Mouse (Mus musculus) liver, adult (tissue): ENCODE measurements around the gene Retreg3.
A peak's percentile ranks its signal among the peaks of the same experiment; 100 is the strongest.

Experiments used
- GATA4 ChIP-seq: IDR thresholded peaks from 2 replicates; pipeline ENCODE4 v1.6.1; 2014; ENCODE audit warnings: mild to moderate bottlenecking, low read length; ENCODE audit not compliant: insufficient replicate concordance

The Retreg3 gene

DNA sequence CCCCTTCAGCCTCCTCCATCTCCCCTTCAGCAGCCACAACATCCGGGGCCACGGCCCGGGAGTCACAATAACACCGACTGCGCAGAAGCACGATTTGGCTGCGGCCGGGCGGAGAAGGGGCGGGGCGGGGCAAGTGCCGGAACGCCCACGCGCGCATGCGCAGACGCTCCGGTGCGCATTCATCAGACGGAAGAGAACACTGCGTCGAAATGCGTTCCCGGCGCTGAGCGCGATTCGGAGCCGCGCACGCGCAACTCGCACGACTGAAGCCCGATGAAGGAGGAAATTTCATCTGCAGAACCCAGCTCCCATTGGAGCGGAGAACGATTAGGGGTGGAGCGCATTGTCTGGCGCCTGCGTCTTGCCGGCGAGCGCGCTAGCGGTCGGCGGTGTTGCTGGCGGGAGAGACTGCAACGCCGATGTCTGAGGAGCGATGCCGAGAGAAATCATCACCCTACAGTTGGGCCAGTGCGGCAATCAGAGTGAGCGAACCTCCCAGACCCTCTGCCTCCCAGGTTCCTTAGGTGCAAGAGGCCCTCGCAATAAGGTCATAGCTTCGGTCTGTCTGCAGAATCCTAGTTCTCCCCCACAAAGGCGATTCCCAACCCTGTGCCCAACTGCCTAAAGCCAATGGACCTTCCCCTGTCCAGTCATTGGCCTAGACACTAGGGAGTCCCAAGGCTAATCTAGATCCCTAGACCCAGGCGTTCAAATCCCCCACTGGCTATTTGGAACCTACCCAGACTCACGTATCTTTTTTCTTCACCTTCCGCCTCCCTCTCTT is at the start of gene Retreg3, which contains the start of gene Tubg1:
Gene Retreg3 (minus strand): TSS at position 133 of the 784 bp plus-strand sequence.
Gene Tubg1 (plus strand): TSS at position 178 of the 784 bp plus-strand sequence.
- peak; percentile 75; the same call in 1 of the 2 replicates for TF ChIP-seq GATA4

DNA sequence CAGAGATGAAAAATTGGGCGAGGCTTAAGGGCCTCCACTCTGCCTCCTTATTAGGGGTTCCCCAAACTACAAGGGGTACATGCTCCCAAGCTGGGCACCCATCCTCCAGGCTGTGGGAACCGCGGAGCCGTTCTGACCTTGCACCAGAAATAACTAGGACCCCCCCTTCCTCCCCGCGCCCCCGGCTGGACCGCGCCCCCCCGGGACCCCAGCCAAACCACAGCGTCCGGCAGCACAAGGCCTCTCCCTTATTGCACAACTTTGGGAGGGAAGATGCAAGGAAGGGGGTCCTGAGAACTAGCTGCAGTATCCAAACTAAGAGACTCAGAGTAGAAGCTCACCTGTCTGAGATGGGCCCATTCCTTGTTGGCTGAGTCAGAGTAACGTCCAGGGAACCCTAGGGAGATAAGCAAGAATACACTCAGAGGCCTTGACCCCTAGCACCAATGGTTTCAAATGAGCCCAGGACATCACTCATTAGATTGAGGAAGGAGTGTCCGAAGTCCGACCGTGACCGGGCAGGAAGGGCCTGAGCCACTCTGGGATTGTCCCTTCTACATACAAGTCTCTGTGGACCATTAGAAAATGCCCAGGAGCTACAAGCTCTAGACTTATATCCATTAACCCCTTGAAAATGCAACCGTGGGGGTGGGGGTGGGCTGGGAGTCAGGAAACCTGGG is 48.7 kb upstream of the Retreg3 start:
- TF ChIP-seq GATA4: no peak

DNA sequence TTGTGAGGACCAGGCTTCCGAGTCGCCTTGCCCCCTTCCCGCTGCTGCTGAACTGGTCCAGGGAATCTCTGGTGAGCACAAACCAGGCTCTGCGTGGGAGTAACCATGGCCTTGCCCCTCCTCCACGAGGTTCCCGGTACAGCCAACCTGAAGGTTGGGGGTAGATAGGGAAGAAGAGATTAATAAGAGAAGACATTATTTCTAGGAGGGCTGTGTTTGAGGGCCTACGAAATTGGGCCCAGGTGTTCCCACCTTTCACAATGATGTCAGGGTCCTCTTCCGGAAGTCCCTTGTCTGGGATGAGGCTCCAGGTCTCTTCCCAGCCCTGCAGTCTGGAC is 48.2 kb upstream of the Retreg3 start:
- no peak for TF ChIP-seq GATA4

DNA sequence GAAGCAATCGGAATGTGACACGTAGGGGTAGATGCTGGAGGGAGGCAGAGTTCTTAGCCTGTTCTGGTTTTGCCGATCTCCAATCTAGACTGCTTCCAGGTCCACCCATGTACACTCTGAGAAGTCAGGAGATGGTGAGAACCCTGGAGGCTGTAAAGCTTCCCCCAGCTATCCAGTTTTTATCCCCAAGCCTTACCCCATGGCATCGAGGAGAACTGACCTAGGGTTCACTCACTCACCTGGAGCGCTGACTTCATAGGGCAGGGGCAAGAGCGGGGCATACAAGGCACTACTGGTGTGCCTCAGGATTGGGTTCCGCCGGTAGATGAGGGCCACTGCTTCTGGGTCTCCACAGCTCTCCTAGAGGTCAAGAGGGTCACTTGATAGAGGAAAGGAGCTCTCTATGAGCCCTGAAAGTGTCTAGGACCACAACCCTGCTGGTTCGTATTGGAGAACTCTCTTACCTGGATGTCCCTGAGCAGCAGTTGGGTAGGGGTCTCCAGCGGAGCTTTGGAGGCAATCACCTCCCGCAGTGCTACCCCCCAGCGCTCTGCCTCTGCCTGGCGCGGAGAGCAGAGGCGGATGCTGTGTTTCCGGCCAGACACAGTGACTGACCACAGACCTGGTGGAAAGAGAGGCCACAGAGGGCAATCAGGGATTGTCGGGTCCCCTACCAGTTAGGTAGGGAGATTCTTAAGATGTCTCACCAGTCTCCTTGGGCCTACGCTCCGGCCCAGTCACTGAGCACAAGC is 47.7 kb upstream of the Retreg3 start:
- TF ChIP-seq GATA4: no peak

DNA sequence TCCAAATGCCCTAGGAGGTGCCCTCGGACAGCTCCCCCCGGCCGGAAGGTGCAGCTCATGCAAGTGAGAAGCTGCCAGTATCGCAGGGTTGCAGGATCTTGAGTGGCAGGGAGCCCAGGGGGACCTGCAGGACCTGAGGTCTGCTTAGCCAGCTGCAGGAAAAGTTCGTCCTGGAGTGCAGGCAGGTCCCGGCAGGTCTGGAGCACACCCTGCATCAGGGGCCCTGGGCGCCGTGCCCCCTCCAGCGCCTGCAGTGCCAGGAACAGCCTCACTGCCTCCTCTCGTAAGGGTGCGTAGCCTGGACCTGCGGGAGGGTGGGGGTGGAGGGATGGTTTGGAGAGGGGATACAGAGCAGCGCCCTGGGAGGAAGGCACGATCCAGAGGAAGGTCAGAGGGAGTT is 46.7 kb upstream of the Retreg3 start:
- no peak for TF ChIP-seq GATA4

DNA sequence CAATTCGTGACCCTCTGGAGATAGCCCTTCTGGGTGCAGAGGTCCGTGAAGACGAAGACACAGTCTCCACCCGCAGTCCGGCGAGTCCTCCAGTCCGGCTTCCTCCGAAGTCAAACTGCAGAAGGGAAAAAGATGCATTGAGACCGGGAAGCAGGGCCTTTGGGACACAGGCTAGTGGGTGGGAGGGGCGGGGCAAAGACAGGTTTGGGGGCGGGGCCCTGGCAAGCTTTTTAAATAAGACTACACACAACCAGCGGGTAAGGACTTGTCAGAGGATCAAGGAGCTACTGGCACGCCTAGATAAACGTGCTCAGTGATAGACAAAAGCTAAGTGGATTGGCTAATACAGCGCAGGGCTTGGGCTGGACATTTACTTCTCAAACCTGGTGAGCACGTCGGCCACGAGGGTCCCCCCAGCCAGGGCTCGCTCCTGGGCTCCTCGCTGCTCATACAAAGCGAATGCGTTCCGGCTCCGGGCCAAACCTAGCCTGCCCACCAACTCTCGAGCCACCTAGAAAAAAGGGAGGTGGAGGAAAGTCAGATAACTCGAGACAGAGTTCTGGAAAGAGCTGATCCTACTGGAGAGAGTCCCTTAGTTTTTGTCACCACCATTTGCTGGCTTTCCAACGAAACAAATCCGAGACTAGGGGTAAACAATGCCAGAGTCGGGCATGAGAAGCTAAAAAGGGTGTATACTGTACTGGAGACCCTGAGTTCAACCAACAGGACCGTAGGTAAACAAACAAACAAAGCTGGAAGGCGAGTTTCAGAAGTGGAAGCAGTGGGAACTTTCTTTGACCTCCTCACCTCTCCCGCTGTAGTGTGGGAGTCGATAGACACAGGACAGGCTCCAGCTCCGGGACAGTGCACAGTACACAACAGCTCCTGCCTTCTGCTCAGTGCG is 45.2 kb upstream of the Retreg3 start:
- TF ChIP-seq GATA4: no peak

DNA sequence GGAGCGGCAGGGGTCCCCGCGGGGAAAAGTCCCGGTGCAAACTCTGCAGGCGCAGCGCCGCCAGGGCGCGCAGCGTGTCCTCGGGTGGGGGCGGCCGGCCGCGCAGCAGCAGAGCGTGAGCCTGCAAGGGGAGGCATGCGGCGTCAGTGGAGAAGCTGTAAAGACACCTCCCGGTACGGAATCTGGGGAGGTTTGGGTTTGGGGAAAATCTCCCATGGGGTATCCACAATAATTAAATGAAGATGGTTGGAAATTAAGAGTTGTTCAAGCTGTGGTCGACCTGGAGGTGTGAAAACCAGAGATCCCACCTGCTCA is 44.6 kb upstream of the Retreg3 start:
- no peak for TF ChIP-seq GATA4

DNA sequence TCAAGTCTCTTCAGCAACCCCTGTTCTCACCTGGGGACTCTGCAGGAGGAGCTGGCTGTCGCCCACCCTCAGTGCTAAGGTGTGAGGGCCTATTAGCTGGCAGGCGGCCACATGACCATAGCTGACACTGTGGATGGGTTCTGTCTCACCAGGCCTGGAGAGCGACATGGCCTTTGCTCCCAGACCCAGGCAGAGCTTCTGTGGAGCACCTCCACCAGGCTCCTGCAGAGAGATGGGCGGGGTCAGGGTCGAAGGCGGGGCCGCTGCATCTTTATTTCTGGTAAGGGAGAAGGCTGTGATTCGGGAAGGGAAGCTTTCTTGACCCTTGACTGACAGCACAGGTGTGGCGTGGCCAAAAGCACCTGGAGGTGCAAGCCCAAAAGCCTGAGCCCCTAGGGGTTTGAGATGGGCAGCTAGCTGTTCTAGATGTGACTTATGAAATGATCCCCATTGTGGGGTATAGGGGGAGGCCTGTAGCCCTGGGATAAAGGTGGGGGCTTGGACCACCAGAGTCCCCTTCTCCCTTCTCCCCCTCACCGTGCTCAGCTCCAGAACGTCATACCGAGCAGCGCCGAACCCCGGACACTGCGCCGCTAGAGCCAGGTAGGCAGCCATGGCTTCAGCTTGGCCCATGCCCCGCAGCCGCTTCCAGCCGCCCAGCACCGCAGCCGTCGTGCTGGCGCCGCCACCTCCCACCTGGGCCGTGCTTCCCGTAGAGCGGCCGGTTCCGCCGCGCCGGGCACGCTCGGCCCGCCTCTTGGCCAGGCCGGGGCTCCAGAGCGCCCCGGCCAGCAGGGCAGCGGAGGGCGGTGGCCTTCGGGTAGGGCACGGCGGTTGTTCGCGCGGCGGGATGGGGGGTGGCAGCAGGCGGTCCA is 44.0 kb upstream of the Retreg3 start:
- no peak for TF ChIP-seq GATA4

DNA sequence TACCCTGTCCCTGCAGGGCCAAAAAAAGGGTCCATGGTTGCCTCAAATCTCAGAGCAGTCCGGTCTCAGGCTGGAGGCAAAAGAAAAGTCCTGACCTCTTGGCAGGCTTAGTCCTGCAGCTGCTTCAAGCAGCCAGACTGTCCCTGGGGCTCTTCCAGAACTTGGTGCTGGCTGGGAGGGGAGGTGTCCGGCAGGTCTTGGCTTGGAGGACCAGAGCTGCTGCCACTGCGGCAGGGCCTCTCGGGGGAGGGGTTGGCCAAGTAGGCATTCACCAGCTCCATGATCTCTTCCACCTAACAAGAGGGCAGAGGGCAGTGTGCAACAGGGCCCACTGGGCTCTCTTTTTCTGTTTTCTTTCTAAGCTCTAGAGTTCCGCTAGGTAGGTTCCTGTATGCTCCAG is 43.1 kb upstream of the Retreg3 start:
- TF ChIP-seq GATA4: no peak

DNA sequence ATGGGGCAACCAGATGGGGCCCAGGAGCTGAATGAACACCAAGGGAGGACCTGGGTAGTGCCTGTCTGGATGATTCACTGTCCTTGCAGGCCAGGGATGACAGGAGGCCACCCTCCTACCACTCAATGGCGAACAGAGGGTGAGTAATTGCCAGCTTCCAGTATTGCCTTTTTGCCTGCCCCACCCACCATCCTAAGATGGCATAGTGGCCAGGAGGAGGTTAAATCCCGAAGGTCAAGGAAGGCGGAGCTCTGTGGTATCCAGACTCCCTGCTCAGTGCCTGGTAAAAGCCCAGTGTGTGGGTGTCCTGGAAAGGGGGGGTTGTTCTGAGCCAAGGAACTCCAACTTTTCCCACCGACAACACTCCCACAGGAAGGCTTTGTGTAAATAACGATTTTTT is 42.6 kb upstream of the Retreg3 start:
- TF ChIP-seq GATA4: no peak

DNA sequence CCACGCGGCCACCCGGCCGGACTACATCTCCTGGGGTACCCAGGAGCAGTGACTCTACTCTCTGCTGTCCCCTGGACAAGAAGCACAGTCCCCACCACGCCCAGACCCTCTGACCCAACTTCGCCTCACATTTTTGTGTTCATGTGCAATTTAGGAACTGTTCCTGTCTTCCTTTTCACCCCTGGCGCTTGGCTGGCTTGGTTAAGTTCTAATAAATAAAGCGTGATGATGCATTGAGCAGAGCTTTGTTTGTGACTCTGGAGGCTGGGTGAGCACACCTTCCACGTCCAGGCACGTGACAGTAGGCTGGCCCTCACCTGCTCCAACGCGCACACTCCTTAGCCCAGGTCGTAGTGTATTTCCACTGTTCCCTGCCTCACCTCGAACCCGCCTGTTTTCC is 41.9 kb upstream of the Retreg3 start:
- no peak for TF ChIP-seq GATA4

DNA sequence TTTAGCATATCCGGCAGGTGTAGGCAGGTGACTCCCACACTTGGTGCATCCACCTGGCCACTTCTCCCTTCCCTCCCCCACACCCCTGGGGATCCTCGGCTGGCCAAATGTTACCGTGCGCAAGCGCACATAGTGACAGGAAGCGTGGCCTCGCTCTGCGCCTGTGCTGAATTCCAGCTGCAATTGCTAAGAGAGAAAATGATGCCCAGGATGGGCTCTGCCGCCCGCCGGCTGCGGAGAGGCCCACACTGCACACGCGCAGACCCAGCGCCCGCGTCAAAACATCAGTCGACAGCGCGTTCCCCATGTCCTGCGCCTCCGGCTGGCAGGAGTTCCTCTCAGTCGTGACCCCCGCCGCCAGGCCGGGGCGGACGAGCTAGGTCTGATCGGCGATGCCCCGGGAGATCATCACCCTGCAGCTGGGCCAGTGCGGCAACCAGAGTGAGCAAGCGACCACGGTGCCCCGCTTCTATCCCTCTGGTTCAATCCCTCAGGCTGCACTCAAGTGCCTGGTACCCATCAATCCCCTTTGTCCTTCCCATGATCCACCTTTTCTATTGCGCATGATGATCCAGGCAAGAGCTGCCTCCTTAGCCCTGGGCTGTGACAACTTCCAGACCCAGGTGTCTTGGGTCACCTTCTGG is 36.2 kb upstream of the Retreg3 start, which contains the start of gene Tubg2:
Gene Tubg2 (plus strand): TSS at position 180 of the 644 bp plus-strand sequence.
- TF ChIP-seq GATA4: no peak

DNA sequence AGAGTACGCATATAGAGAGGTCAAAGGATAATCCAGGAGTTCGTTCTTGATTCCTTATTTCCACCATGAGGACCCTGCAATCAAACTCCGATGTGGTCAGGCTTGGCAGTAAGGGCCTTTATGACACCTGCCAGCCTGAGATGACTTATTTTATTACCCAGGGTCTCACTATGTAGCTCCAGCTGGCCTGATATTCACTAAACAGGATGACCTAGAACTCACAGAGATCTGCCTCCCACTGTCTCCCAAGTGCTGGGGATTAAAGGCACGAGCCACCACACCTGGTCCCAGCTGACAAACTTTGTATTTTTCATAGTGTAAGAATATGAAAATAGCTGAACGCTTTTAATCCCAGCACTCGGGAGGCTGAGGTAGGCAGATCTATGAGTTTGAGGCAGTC is 35.5 kb upstream of the Retreg3 start:
- no peak for TF ChIP-seq GATA4
